Mouse (Mus musculus) bone marrow, adult 2 months (tissue): ENCODE data around the gene Chic1.

Experiments used
- CTCF ChIP-seq: fragments of 200-500 bp; IDR thresholded peaks from 2 replicates; pipeline ENCODE4 v1.5.1; 2011; ENCODE audit warnings: low read length, control low read depth; ENCODE audit not compliant: control insufficient read depth, insufficient read depth
- POLR2A ChIP-seq: fragments of 200-500 bp; IDR thresholded peaks from 2 replicates; pipeline ENCODE4 v1.6.1; 2011; ENCODE audit warnings: low read depth, mild to moderate bottlenecking, control low read depth, low read length, borderline replicate concordance; ENCODE audit not compliant: control insufficient read depth

GRCm38 (mm10) chrX:103321146-103321545 lies 35.1 kb upstream of the Chic1 start, which contains the start of gene Cdx4:
- TF ChIP-seq CTCF (no peak), POLR2A (no peak)
